Mouse (Mus musculus) hindbrain, embryonic 16.5 days (tissue): ENCODE data around the gene Ppp1r9b. TPM values are rescaled to one million over a fixed set of nuclear protein-coding genes. Genes with fewer than 3 reads are reported as not detected.
A peak's percentile ranks its signal among the peaks of the same experiment; 100 is the strongest.

Source experiments
- ATAC-seq: fragments of 200-750 bp; cut with Nextera tagmentation; 2 replicates; pipeline ENCODE4 v1.8.0; 2017; ENCODE audit warnings: moderate TSS enrichment, moderate library complexity
- H3K27ac ChIP-seq: fragments of 300-500 bp; sonication (generic); 2 replicates; pipeline ENCODE4 v1.5.1; 2014; ENCODE audit warnings: low read depth, mild to moderate bottlenecking, control low read depth, low read length, moderate library complexity
- H3K27me3 ChIP-seq: fragments of 300-500 bp; sonication (generic); replicated peaks from 2 replicates; pipeline ENCODE4 v1.6.1; 2014; ENCODE audit warnings: low read length; ENCODE audit not compliant: control insufficient read depth, insufficient read depth
- H3K36me3 ChIP-seq: fragments of 300-500 bp; sonication (generic); 2 replicates; pipeline ENCODE4 v1.6.1; 2014; ENCODE audit warnings: mild to moderate bottlenecking, low read length, moderate library complexity, mixed read lengths; ENCODE audit not compliant: control insufficient read depth, insufficient read depth
- H3K4me1 ChIP-seq: fragments of 300-500 bp; sonication (generic); 2 replicates; pipeline ENCODE4 v1.6.1; 2014; ENCODE audit warnings: low read depth, low read length; ENCODE audit not compliant: control insufficient read depth, insufficient read depth
- H3K4me2 ChIP-seq: fragments of 300-500 bp; sonication (generic); 2 replicates; pipeline ENCODE4 v1.6.1; 2014; ENCODE audit warnings: mild to moderate bottlenecking, low read length, control low read depth, moderate library complexity
- H3K4me3 ChIP-seq: fragments of 300-500 bp; sonication (generic); 2 replicates; pipeline ENCODE4 v1.5.1; 2014; ENCODE audit warnings: mild to moderate bottlenecking, low read length, control low read depth, moderate library complexity
- H3K9ac ChIP-seq: fragments of 300-500 bp; sonication (generic); 2 replicates; pipeline ENCODE4 v1.6.1; 2014; ENCODE audit warnings: low read depth, mild to moderate bottlenecking, control low read depth, low read length, moderate library complexity
- H3K9me3 ChIP-seq: fragments of 300-500 bp; sonication (generic); 2 replicates; pipeline ENCODE4 v1.6.1; 2014; ENCODE audit warnings: mild to moderate bottlenecking, low read length, moderate library complexity; ENCODE audit not compliant: control insufficient read depth
- WGBS: fragments of 180-500 bp; shearing (Covaris S2); extraction: QIAGEN DNeasy Blood & Tissue Kit; methylation state at CpG from one replicate; pipeline ENCODE4 v1.1.7; 2014; 5-methylcytosine and 5-hydroxymethylcytosine counted together
- polyA plus RNA-seq: library from polyadenylated mRNA; unstranded; fragments of >200 nt; fragmentation: Nextera tagmentation; extraction: Ambion mirVana; gene quantifications from 2 replicates; pipeline ENCODE4 v1.2.1, GENCODE M21; 2015

Ppp1r9b gene
- polyA plus RNA-seq, 1 experiment from 2014 or later: 17.8 TPM

- Histone ChIP-seq H3K4me2 (peak overlapping the region; percentile 96), H3K36me3 (peaks cover 4% of the 10 kb centered on the region; the same call in 1 of the 2 replicates), H3K9ac (peak overlapping the region; percentile 86), H3K27ac (peak overlapping the region; percentile 48), H3K9me3 (no peaks in the 10 kb centered on the region), H3K4me1 (peaks cover 56% of the 10 kb centered on the region), H3K4me3 (peak overlapping the region; percentile 68), H3K27me3 (no peaks in the 10 kb centered on the region)
- ATAC-seq: no peak
- under 1% methylated on average over 22 of the region's 22 CpGs for WGBS
Observed at GRCm38 (mm10) chr11:94992754-94993606, 2.1 kb downstream of the Ppp1r9b start.

DNA sequence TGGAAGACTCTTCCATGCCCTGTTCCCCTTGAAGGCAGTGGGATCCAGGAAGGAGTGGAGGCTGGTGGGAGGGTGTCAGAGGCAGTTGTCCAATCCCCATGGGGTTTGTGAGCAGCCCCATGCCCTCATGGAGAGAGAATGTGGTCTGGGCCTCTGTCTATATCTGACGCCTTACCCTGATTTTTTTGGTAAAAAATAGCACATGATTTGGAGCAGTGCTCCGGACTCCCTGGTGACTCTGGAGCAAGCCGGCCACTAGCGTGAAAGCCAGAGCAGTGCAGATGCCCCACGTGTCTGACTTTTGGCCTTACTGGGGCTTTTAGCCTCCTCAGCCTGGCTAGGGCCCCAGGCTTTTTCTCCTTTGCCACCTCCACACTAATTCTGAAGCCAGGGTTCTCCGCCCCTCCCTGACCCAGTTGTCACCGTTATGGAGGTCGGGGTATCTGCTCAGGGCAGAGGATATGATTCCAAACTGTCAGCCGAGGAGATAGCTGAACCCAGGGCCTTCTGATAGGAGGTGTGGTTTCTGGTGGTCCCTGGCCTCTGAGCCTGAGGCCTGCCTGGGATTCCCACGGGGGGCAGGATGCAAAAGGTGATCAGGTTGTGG lies 3.5 kb downstream of the Ppp1r9b start:
- peaks cover 53% of the 10 kb centered on the region for H3K4me1 ChIP-seq
- peak overlapping the region; percentile 86 for H3K9ac ChIP-seq
- no peaks in the 10 kb centered on the region for H3K27me3 ChIP-seq
- no peaks in the 10 kb centered on the region for H3K9me3 ChIP-seq
- H3K4me3 ChIP-seq: peak overlapping the region; percentile 68
- peak overlapping the region; percentile 48 for H3K27ac ChIP-seq
- 35% methylated on average over 10 of the region's 10 CpGs for WGBS
- H3K36me3 ChIP-seq: peaks cover 4% of the 10 kb centered on the region; the same call in 1 of the 2 replicates
- ATAC-seq: no peak
- H3K4me2 ChIP-seq: peak overlapping the region; percentile 96

DNA sequence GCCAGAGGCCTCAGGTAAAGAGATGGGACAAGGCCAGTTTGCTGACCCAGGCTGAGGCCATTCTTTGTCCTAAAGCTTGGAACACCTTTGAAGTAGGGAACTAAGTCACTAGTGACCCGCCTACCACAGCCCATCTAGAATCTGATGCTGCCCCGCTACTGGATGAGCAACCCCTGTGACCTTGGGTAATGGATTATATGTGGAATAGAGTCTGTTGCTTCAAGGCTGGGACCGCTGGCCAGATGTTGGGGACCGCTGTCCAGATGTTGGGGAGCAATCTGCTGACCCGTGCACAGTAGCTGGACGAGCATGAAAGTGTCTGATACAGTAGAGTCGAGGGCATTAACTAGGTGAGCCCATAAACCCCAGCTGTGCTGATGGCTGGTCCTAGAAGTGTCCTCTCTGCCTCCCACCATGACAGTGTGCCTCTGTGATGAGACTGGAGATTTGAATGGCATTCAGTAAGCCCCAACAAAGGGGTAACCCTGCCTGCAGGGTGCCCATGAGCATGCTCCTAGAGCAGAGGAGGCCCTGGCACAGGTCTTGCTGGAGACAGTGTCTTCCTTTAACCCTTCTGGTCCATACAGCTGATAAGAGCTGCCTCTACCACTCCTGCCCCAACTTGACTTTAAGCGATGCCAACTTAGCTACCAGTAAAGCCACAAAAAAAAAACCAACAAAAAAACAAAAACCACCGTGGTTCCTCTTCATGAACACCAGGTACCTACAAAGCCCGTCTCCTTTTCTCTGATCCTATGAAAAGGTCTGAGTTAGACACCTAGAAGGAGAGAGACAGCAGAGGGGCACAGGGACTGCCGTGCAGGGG lies 4.3 kb downstream of the Ppp1r9b start:
- H3K27me3 ChIP-seq: no peaks in the 10 kb centered on the region
- peak overlapping the region; percentile 86 for H3K9ac ChIP-seq
- H3K4me2 ChIP-seq: peak overlapping the region; percentile 96
- H3K4me1 ChIP-seq: peaks cover 47% of the 10 kb centered on the region
- no peak for ATAC-seq
- H3K9me3 ChIP-seq: no peaks in the 10 kb centered on the region
- 83% methylated on average over 11 of the region's 11 CpGs for WGBS
- H3K4me3 ChIP-seq: peak overlapping the region; percentile 68
- H3K27ac ChIP-seq: no peak overlapping the region
- H3K36me3 ChIP-seq: peaks cover 4% of the 10 kb centered on the region

- H3K4me3 ChIP-seq: no peak overlapping the region
- H3K9me3 ChIP-seq: no peaks in the 10 kb centered on the region
- WGBS: 80% methylated on average over 8 of the region's 8 CpGs
- H3K27ac ChIP-seq: no peak overlapping the region; the same call in 1 of the 2 replicates
- peak overlapping the region; percentile 96 for H3K4me2 ChIP-seq
- peaks cover 12% of the 10 kb centered on the region for H3K36me3 ChIP-seq
- H3K4me1 ChIP-seq: peaks cover 50% of the 10 kb centered on the region
- ATAC-seq: no peak
- H3K27me3 ChIP-seq: no peaks in the 10 kb centered on the region
- no peak overlapping the region for H3K9ac ChIP-seq
Observed at GRCm38 (mm10) chr11:94996101-94996500, 5.3 kb downstream of the Ppp1r9b start.

DNA sequence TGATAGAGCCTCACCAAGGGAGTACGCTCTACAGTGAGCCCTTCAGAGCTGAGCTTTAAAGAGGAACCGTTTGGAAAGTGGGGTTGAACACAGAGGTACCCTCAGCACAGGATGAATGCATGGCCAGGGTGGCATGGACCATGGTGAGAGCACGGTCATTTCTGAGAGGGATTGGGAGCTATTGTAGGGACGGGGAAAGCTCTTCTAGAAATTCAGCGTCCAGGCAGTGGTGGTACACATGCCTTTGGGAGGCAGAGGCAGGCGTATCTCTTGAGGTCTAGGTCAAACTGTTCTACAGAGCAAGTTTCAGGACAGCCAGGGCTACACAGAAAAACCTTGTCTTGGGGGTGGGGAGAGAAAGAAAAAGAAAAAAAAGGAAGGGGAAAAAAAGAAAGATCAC lies 6.1 kb downstream of the Ppp1r9b start:
- Histone ChIP-seq H3K36me3 (peaks cover 19% of the 10 kb centered on the region), H3K4me2 (no peak overlapping the region), H3K9me3 (no peaks in the 10 kb centered on the region), H3K27ac (no peak overlapping the region), H3K4me3 (no peak overlapping the region), H3K9ac (no peak overlapping the region), H3K4me1 (peaks cover 51% of the 10 kb centered on the region), H3K27me3 (no peaks in the 10 kb centered on the region)
- 92% methylated on average over 6 of the region's 6 CpGs for WGBS
- no peak for ATAC-seq

DNA sequence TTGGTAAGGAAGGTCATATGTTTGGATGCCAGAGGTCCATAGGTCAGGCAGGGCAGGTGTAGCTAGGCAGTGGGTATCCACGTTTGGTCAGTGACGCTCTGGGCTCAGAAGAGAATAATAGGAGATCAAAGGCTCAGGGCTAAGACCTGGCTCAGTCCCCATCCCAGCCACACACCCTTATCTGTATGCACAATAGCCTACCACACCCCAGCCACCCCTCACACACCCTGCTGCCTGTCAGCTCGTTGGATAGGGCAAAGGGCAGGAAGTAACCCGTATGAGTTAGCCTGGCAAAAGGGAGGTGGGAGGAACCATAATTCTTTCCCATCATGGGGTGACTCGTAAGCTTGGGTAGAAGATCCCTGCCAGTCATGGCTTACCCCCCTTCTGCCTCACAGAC lies 6.8 kb downstream of the Ppp1r9b start:
- H3K4me1 ChIP-seq: peaks cover 51% of the 10 kb centered on the region
- no peak overlapping the region for H3K4me2 ChIP-seq
- no peak for ATAC-seq
- WGBS: 65% methylated on average over 5 of the region's 5 CpGs
- H3K27ac ChIP-seq: no peak overlapping the region; the same call in 1 of the 2 replicates
- H3K9me3 ChIP-seq: no peaks in the 10 kb centered on the region
- H3K36me3 ChIP-seq: peaks cover 25% of the 10 kb centered on the region
- H3K4me3 ChIP-seq: no peak overlapping the region
- H3K9ac ChIP-seq: no peak overlapping the region
- no peaks in the 10 kb centered on the region for H3K27me3 ChIP-seq

DNA sequence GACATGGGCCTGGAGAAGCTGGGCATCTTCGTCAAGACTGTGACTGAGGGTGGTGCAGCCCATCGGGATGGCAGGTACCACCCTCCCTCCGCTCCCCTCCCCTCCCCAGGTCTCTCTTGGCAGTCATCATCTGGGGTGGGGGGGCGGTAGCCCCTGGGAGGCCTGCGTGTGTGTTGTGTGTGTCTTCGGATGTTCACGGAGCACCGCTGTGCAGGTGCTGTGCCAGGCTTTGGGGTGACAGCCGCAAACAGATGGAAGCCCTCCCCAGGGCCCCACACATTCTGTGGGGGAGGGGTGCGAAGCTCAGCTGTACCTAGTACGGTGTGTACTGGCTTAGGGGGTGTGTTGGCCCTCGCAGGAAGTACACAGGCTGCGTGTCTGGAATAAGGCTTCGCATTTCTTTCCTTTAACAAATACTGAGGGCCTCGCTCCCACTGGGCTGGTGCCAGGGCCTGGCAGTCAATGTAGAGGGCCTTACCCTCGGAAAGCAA lies 7.3 kb downstream of the Ppp1r9b start:
- peak; percentile 38 for ATAC-seq
- no peak overlapping the region for H3K4me2 ChIP-seq
- peak overlapping the region; percentile 26; the same call in 1 of the 2 replicates for H3K27ac ChIP-seq
- H3K9me3 ChIP-seq: no peaks in the 10 kb centered on the region
- H3K9ac ChIP-seq: no peak overlapping the region
- H3K4me3 ChIP-seq: no peak overlapping the region
- peaks cover 30% of the 10 kb centered on the region for H3K36me3 ChIP-seq
- H3K27me3 ChIP-seq: no peaks in the 10 kb centered on the region
- peaks cover 49% of the 10 kb centered on the region for H3K4me1 ChIP-seq
- 65% methylated on average over 16 of the region's 16 CpGs for WGBS

- 83% methylated on average over 8 of the region's 8 CpGs for WGBS
- Histone ChIP-seq H3K4me2 (no peak overlapping the region), H3K27ac (no peak overlapping the region), H3K4me3 (no peak overlapping the region), H3K36me3 (peaks cover 39% of the 10 kb centered on the region), H3K9ac (no peak overlapping the region), H3K9me3 (no peaks in the 10 kb centered on the region), H3K4me1 (peaks cover 29% of the 10 kb centered on the region), H3K27me3 (no peaks in the 10 kb centered on the region)
- no peak for ATAC-seq
Observed at GRCm38 (mm10) chr11:95000128-95000527, 9.3 kb downstream of the Ppp1r9b start.
